Mouse (Mus musculus) right cerebral cortex, postnatal 4 days (tissue): ENCODE measurements around the gene Chd1l.

ENCODE experiments used
- DNase-seq: peaks from one replicate; pipeline ENCODE4 v3.0.0-alpha.2; 2022

Chd1l gene

GRCm38 (mm10) chr3:97521946-97522731, 87.9 kb downstream of the Chd1l start:
- peak; percentile 88 for DNase-seq

- DNase-seq = no peak
These were observed 90.1 kb downstream of the Chd1l start for GRCm38 (mm10) chr3:97519883-97520282.

GRCm38 (mm10) chr3:97512296-97512695, 97.7 kb downstream of the Chd1l start:
- DNase-seq = no peak
